Mouse (Mus musculus): ENCODE data around the gene Pth2. TPM values are rescaled to one million over a fixed set of nuclear protein-coding genes. Genes with fewer than 3 reads are reported as not detected.

Gene Pth2
- total RNA-seq (2023): not detected

DNA sequence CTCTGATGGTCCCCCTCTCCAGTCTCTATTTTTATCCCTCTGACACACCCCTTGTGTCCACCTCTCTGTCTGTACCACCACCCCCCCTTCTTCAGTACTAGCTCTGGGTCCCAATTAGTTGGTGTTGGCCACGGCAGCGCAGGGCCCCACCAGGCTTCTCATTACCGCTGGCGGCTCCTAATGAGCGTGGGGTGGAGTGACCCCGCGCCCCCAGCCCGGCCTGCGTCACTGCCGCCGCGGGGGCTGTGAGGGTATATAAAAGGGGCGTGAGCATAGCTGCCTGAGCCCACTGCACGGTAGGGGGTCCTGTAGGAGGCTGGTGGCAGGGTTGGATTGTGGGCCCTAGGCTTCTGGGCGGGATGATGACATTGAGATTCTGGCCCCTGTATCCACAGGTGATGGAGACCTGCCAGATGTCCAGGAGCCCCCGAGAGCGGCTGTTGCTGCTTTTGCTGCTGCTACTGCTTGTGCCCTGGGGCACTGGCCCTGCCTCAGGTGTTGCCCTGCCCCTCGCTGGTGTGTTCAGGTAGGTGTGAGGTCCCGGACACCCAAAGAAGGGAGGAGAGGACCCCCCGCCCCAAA lies at the start of gene Pth2:
Gene Pth2, plus strand, starts transcription at position 100 of the 582 bp plus-strand sequence.

DNA sequence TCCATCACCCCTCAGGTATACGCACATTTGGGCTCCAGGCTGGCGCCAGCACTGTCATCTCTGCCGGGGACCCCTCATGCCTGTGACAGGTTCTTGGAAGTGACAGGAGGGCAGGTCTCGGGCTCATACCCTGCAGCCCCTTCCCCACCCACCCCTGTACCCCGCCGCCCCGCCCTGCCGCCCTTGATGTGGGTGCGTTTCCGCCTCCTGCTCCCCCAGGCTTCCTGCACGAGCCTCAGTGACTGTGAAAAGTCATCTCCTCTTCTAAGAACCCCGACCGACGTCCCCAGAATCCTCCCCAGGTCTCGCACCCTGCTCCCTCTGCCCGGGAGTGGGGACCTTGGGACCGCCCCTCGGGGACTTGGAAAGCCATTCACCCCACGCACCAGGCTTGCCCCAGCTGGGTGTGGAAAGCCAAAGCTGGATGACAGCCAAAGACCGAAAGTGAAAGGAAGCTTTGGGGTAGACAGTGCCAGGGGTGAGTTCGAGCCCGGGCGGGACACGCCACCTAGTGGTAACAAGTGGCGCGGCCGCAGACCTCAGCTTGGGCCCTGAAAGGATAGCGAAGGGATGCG lies 44.7 kb upstream of the Pth2 start, which contains the start of the genes Gm45713 and Flt3l:
Gene Gm45713, minus strand, starts transcription at position 239 of the 575 bp plus-strand sequence.
Gene Flt3l, minus strand, starts transcription at position 440 of the 575 bp plus-strand sequence.

DNA sequence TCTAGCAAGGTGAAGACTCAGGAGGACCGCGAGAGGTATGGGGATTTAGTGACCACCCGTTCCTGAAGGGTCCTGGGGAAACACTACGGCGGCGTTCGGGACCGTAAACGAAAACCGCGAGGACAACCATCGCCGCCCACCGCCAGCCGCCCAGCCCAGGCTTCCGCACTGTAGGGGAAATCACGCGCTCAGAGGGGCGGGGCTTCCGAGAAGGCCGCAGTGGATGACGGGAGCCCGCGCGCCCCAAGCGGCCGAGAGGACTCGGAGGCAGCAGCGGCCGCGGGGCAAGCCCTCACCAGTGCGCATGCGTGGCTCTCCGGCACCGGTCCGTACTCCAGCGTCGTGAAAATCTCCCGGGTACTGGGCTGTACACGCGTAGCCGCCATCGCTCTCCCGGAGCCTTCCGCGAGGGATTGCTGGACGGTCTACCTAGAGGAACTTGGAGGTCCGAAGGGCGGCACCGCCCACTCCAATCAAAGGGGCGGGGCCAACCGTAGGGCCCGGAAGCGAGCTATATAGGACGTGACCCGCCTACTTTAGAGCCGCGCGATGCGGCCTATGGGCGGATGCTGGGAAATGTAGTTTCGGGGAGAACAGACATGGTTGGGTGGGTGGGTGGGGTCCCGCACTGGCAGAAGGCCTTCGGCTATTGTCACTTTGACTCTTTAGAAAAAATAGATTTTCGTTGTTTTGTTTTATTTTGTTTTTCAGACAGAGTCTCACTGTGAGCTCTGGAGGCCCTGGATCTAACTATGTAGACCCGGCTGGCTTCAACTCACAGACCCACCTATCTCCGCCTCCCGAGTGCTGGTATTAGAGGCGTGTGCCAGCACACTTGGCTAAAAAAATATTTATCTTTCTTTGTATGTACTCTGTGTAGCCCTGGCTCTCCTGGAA lies 26.5 kb upstream of the Pth2 start, which contains the start of the genes Pih1d1 and Aldh16a1:
Gene Pih1d1, plus strand, starts transcription at position 208 of the 897 bp plus-strand sequence.
Gene Aldh16a1, minus strand, starts transcription at position 489 of the 897 bp plus-strand sequence.

DNA sequence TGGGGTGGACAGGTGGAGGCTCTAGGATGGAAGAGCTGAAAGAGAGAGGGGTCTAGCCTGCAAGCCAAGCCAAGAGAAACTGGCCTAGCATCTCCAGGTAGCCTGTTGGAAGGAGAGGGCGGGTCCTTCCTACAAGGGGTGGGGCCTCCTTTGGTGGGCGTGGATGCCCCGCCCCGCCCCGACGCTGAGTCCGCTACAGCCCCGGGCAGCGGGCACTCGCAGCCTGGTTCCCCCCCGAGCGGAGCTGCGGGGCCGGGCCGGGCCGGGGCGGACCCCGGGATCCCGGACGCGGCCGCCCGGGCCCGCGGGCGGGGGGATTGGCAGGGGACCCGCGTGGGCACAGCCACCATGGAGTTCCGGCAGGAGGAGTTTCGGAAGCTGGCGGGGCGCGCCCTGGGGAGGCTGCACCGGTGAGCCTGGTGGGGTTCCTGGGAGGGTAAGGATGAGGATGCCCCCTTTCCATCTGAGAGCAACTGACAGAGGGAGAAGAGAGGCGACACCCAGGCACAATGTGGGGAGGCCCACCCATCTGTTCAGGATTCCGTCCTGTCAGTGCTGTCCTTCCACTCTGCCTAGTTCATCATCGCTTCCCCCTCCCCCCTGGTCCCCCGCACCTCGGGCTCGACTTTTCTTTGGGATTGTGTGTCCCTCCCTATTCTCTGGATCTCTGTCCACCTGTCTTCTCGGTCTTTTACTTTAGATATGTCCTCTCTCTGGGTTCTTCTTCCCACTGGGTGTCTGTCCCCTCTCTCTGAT lies 16.9 kb upstream of the Pth2 start, which contains the start of gene Slc17a7:
Gene Slc17a7, plus strand, starts transcription at position 215 of the 756 bp plus-strand sequence.

DNA sequence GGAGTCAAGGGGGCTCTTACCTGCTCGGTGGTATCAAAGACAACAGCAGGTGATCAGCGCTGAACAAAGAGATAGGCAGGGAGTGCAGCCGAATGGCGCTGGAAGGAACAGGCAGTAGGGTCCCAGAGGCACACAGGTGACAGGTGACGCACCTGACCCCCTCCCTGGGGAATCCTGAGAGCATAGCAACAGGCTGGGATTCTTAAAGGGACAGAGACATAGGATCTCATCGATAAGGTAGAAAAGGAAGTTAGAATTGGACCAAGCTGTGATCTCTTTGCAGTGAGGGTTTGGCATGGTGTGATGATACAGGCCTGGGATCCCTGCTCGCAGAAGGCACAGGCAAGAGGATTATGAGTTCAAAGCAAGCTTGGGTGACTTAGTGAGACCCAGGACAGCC lies 1.3 kb upstream of the Pth2 start, which contains the start of gene Gfy:
Gene Gfy, minus strand, starts transcription at position 101 of the 400 bp plus-strand sequence.

DNA sequence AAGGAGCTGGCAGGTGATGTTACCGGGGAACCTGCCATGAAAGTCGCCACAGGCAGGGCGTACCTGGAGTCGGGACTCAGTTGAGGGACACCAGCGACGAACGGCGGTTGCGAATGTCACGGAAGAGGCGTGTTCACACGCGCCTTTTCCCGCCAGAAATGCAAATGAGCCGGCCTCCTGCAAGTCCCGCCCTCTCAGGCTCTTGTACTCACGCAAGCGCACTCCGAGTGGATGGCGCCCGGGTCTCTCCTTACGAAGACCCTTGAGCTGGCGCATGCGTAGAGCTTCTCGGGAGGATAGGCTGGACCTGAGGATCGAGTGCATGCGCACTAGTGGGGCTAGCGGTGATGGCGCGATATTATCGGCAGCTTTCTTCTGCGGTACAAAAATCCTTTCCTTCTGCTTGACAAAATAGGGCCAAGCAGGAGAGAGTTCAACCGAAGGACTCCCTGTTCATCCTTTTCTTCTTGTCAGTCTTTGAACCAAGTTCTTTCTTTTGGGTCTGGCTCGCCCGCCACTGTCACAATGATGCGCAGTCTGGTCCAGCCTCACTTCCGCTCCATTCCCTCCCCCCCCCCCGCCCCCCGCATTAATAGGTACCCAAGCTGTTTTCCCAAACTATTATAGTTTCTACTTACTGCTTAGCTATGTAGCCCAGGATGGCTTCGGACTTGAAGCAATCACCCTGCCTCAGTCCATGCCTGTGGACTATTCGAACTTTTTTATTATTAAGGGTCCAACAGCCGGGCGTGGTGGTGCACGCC lies 23.8 kb downstream of the Pth2 start, which contains the start of gene Ccdc155:
Gene Ccdc155, minus strand, starts transcription at position 513 of the 764 bp plus-strand sequence.

DNA sequence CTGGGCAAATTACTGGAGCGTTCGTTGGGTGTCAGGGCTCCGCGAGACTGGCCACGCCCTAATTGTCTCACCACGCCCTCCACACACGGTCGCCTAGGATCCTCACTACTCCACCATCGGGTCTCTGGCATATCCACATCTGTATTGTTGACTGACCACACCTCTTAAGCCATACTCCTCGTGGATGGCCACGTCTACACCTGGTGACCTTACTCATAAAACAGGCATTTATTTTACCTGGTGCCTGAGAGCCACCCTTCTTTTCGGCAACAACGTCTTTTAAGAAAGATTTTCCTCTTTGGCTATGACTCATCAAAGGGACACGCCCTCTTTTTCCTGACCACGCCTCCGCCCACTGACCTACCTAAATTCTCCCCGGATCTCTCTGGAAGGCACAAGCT lies 31.1 kb downstream of the Pth2 start, which contains the start of gene Dkkl1:
Gene Dkkl1, minus strand, starts transcription at position 297 of the 401 bp plus-strand sequence.

DNA sequence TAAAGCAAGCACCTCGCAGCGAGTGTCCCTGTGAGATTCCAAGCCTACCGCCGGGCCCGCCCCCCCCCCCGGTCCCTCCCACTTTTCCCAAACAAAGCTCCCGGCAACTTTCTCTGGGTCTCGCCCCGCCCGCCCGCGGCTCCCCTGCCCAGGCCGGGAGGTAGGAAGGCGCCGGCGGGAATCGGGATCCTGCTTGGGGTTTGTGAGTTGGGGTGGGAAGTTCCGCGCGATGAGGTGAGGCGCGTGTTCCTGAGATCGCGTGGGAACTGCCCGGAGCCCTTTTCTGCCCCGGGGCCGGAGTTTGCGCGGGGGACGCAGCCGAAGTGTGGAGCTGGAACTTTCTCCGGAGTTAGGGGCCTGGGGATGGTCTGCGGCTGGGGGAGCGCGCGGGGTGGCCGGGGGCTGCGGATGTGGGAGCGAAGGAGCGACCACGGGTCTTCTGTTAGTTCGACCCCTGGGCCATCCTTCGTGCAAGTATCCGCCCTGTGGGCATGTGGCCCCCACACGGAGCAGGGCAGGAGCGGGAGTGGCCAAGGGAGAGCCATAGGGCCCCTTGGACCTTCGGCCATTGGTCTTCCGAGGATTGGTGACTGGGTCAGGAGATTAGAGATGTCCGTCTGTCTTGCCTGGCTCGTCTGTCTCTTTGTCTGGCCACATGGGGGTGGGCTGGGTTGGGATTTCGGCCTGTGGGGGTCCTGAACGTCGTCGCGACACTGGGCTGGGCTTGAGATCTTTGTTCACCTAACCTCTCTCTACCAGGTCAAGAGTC lies 35.1 kb downstream of the Pth2 start, which contains the start of gene Tead2:
Gene Tead2, plus strand, starts transcription at position 81 of the 769 bp plus-strand sequence.

Other genes starting within 250 kb of the Pth2 start
- not detected for gene Tsks, start 237.8 kb upstream of the Pth2 start, total RNA-seq (2023)
- gene Cpt1c, start 206.1 kb upstream of the Pth2 start, total RNA-seq (2023): under 1 TPM; 0.61 to 0.80 TPM
- gene Prmt1, start 194.4 kb upstream of the Pth2 start, total RNA-seq (2023): 100 to 1,000 TPM; 143 to 165 TPM
- gene Irf3, start 183.3 kb upstream of the Pth2 start, total RNA-seq (2023): 100 to 1,000 TPM; 138 to 172 TPM
- 10 to 100 TPM; 18.5 to 30.8 TPM for gene Bcl2l12, start 182.3 kb upstream of the Pth2 start, total RNA-seq (2023)
- 10 to 100 TPM; 81.3 to 91.5 TPM for gene Scaf1, start 164.6 kb upstream of the Pth2 start, total RNA-seq (2023)
- gene Rras, start 163.0 kb upstream of the Pth2 start, total RNA-seq (2023): 10 to 100 TPM; 10.5 to 10.9 TPM
- 10 to 100 TPM; 76.8 to 78.7 TPM for gene Prr12, start 128.1 kb upstream of the Pth2 start, total RNA-seq (2023)
- gene Nosip, start 118.6 kb upstream of the Pth2 start, total RNA-seq (2023): 10 to 100 TPM; 65.9 to 68.4 TPM
- 1 to 10 TPM; 1.4 to 1.5 TPM for gene Prrg2, start 118.3 kb upstream of the Pth2 start, total RNA-seq (2023)
- 10 to 100 TPM; 16.3 to 23.6 TPM for gene Rcn3, start 88.8 kb upstream of the Pth2 start, total RNA-seq (2023)
- 10 to 100 TPM; 28.0 to 35.1 TPM for gene Fcgrt, start 77.1 kb upstream of the Pth2 start, total RNA-seq (2023)
- gene Rps11, start 56.6 kb upstream of the Pth2 start, total RNA-seq (2023): 1,000 to 10,000 TPM; 3,284 to 3,343 TPM
- 1,000 to 10,000 TPM; 5,708 to 6,154 TPM for gene Rpl13a, start 52.2 kb upstream of the Pth2 start, total RNA-seq (2023)
- gene Gm45713, start 44.8 kb upstream of the Pth2 start, total RNA-seq (2023): not detected
- 100 to 1,000 TPM; 236 to 250 TPM for gene Flt3l, start 44.6 kb upstream of the Pth2 start, total RNA-seq (2023)
- 10 to 100 TPM; 30.3 to 44.8 TPM for gene Pih1d1, start 26.7 kb upstream of the Pth2 start, total RNA-seq (2023)
- 10 to 100 TPM; 55.0 to 58.1 TPM for gene Aldh16a1, start 26.4 kb upstream of the Pth2 start, total RNA-seq (2023)
- under 1 TPM in 1 of 2 experiments, not detected in 1; 0.30 TPM for gene Slc17a7, start 17.0 kb upstream of the Pth2 start, total RNA-seq (2023)
- gene Gfy, start 1.4 kb upstream of the Pth2 start, total RNA-seq (2023): not detected
- gene Ccdc155, start 23.9 kb downstream of the Pth2 start, total RNA-seq (2023): not detected
- 1 to 10 TPM in 1 of 2 experiments, under 1 TPM in 1; 0.83 to 1.0 TPM for gene Dkkl1, start 31.2 kb downstream of the Pth2 start, total RNA-seq (2023)
- not detected for gene Tead2, start 34.8 kb downstream of the Pth2 start, total RNA-seq (2023)
- gene Cd37, start 58.1 kb downstream of the Pth2 start, total RNA-seq (2023): 100 to 1,000 TPM; 270 to 288 TPM
- not detected for gene Slc6a16, start 60.1 kb downstream of the Pth2 start, total RNA-seq (2023)
- not detected for gene Slc6a21, start 96.5 kb downstream of the Pth2 start, total RNA-seq (2023)
- 10 to 100 TPM; 11.4 to 15.3 TPM for gene Trpm4, start 152.8 kb downstream of the Pth2 start, total RNA-seq (2023)
- not detected for gene Hrc, start 154.3 kb downstream of the Pth2 start, total RNA-seq (2023)
- under 1 TPM; 0.15 to 0.50 TPM for gene Ppfia3, start 186.0 kb downstream of the Pth2 start, total RNA-seq (2023)
- gene Lin7b, start 189.6 kb downstream of the Pth2 start, total RNA-seq (2023): 1 to 10 TPM; 3.0 to 3.6 TPM
- gene Snrnp70, start 214.7 kb downstream of the Pth2 start, total RNA-seq (2023): 100 to 1,000 TPM; 682 to 709 TPM
- gene Kcna7, start 224.7 kb downstream of the Pth2 start, total RNA-seq (2023): not detected
- gene Ntf5, start 232.7 kb downstream of the Pth2 start, total RNA-seq (2023): not detected
- not detected for gene Lhb, start 239.8 kb downstream of the Pth2 start, total RNA-seq (2023)